ENCODE assay signal across 34 mouse cellular contexts in the genomic region with DNA sequence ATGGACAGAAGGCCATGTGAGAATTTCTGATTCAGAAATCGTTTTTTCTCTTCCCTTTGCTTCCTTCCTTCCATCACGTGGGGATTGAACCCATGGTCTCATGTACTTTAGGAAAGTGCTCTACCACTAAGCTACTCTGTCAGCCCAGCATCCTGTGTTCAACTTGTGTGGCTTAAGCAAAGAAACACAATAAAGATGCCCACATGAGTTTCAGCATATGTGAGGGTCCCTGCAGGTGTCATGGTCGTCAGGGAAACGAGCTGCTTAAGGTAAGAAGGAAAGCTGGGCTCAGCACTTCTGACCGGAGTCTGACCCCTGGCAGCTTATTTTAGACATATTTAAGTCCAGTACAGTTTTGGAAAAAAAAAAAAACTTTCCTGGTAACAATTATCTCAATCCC. TPM values are rescaled to one million over a fixed set of nuclear protein-coding genes. Genes with fewer than 3 reads are reported as not detected.
"Had no signal": no experiment of that assay in that cellular context is flagged by ENCODE, and none has a peak within 500 bp of the region (broad histone marks: within the 10 kb centered on the region; RNA-seq: fewer than 3 reads in every experiment).

No protein-coding gene starts in this region.

- DNase-seq: heart, postnatal 10 days; heart, postnatal 14 days; heart, postnatal 36 days; heart, postnatal 4 days; kidney, adult 11 months; kidney, adult 18-20 months; kidney, adult 2 months; kidney, adult 8-10 months; kidney, adult 9 months; kidney, postnatal 10 days; kidney, postnatal 14 days; kidney, postnatal 25 days; kidney, postnatal 36 days; kidney, postnatal 4 days; layer of hippocampus, adult 9-11 months; layer of hippocampus, postnatal 36 days had no signal

- H3K27me3 ChIP-seq: heart, embryonic 13.5 days; heart, embryonic 15.5 days; hindbrain, embryonic 12.5 days; hindbrain, embryonic 13.5 days; hindbrain, embryonic 15.5 days; intestine, embryonic 15.5 days; kidney, embryonic 15.5 days had no signal

- H3K4me2 ChIP-seq: heart, embryonic 11.5 days; heart, embryonic 13.5 days; heart, embryonic 15.5 days; hindbrain, embryonic 12.5 days; hindbrain, embryonic 13.5 days; hindbrain, embryonic 14.5 days; hindbrain, embryonic 15.5 days; intestine, embryonic 15.5 days; kidney, embryonic 15.5 days had no signal

- H3K9me3 ChIP-seq: heart, embryonic 15.5 days; hindbrain, embryonic 12.5 days; hindbrain, embryonic 13.5 days; hindbrain, embryonic 15.5 days; intestine, embryonic 15.5 days had no signal

- H3K4me3 ChIP-seq: heart, embryonic 10.5 days; heart, embryonic 13.5 days; heart, embryonic 15.5 days; hindbrain, embryonic 10.5 days; hindbrain, embryonic 12.5 days; hindbrain, embryonic 13.5 days; hindbrain, embryonic 15.5 days; intestine, embryonic 15.5 days; kidney, embryonic 15.5 days; layer of hippocampus, adult 2 months had no signal

- H3K27ac ChIP-seq: heart, embryonic 13.5 days; heart, embryonic 15.5 days; hindbrain, embryonic 10.5 days; hindbrain, embryonic 12.5 days; hindbrain, embryonic 13.5 days; hindbrain, embryonic 14.5 days; hindbrain, embryonic 15.5 days; hindbrain, postnatal 0 days; intestine, embryonic 15.5 days; kidney, embryonic 15.5 days; kidney, postnatal 0 days; layer of hippocampus, adult 2 months had no signal

- H3K36me3 ChIP-seq: heart, embryonic 10.5 days; heart, embryonic 13.5 days; heart, embryonic 15.5 days; hindbrain, embryonic 10.5 days; hindbrain, embryonic 12.5 days; hindbrain, embryonic 13.5 days; hindbrain, embryonic 15.5 days; intestine, embryonic 15.5 days; kidney, embryonic 15.5 days had no signal

- H3K9ac ChIP-seq: heart, embryonic 13.5 days; heart, embryonic 15.5 days; hindbrain, embryonic 12.5 days; hindbrain, embryonic 13.5 days; hindbrain, embryonic 14.5 days; hindbrain, embryonic 15.5 days; intestine, embryonic 15.5 days; kidney, embryonic 15.5 days had no signal

- H3K4me1 ChIP-seq: hindbrain, embryonic 12.5 days; hindbrain, embryonic 13.5 days; hindbrain, embryonic 15.5 days; intestine, embryonic 15.5 days; kidney, embryonic 15.5 days had no signal

- ATAC-seq: hindbrain, embryonic 16.5 days; hindbrain, postnatal 0 days; inflammation-experienced regulatory T-cells, adult 6 months; intestine, embryonic 15.5 days; intestine, embryonic 16.5 days; intestine, postnatal 0 days had no signal

RNA-seq across cellular contexts. Expression of a gene that starts 38.6 kb away (rescaled TPM):
- polyA plus RNA-seq: inflammation-experienced regulatory T-cells, adult 6 months had no signal
